Mouse (Mus musculus) forebrain, embryonic 11.5 days (tissue): ENCODE data around the gene Wnt5b. TPM values are rescaled to one million over a fixed set of nuclear protein-coding genes. Genes with fewer than 3 reads are reported as not detected.

Experiments used
- ATAC-seq: fragments of 200-750 bp; cut with Nextera tagmentation; replicated peaks from 2 replicates; pipeline ENCODE4 v1.8.0; 2017; ENCODE audit warnings: moderate TSS enrichment; ENCODE audit not compliant: low FRiP score
- DNase-seq: peaks from one replicate; pipeline ENCODE4 v3.0.0-alpha.2; 2017; ENCODE audit warnings: low spot score
- H3K27ac ChIP-seq: fragments of 300-500 bp; sonication (generic); 2 replicates; pipeline ENCODE4 v1.5.1; 2014; ENCODE audit warnings: low read depth, low read length
- H3K27me3 ChIP-seq: fragments of 300-500 bp; sonication (generic); 2 replicates; pipeline ENCODE4 v1.6.1; 2014; ENCODE audit warnings: mild to moderate bottlenecking, low read length, mixed read lengths; ENCODE audit not compliant: control insufficient read depth, insufficient read depth
- H3K36me3 ChIP-seq: fragments of 300-500 bp; sonication (generic); 2 replicates; pipeline ENCODE4 v1.6.1; 2014; ENCODE audit warnings: mild to moderate bottlenecking, low read length, moderate library complexity, mixed read lengths; ENCODE audit not compliant: control insufficient read depth, insufficient read depth
- H3K4me1 ChIP-seq: fragments of 300-500 bp; sonication (generic); replicated peaks from 2 replicates; pipeline ENCODE4 v1.6.1; 2014; ENCODE audit warnings: low read length, mixed read lengths; ENCODE audit not compliant: control insufficient read depth, insufficient read depth
- H3K4me2 ChIP-seq: fragments of 300-500 bp; sonication (generic); 2 replicates; pipeline ENCODE4 v1.6.1; 2014; ENCODE audit warnings: low read depth, mild to moderate bottlenecking, low read length, moderate library complexity, mixed read lengths; ENCODE audit not compliant: severe bottlenecking
- H3K4me3 ChIP-seq: fragments of 300-500 bp; sonication (generic); 2 replicates; pipeline ENCODE4 v1.5.1; 2014; ENCODE audit warnings: low read depth, low read length
- H3K9ac ChIP-seq: fragments of 300-500 bp; sonication (generic); 2 replicates; pipeline ENCODE4 v1.6.1; 2014; ENCODE audit warnings: low read length
- H3K9me3 ChIP-seq: fragments of 300-500 bp; sonication (generic); 2 replicates; pipeline ENCODE4 v1.6.1; 2016; ENCODE audit warnings: low read length, mixed read lengths; ENCODE audit not compliant: control insufficient read depth
- WGBS: fragments of 180-500 bp; shearing (Covaris S2); extraction: QIAGEN DNeasy Blood & Tissue Kit; methylation state at CpG from one replicate; pipeline ENCODE4 v1.1.7; 2014; 5-methylcytosine and 5-hydroxymethylcytosine counted together
- polyA plus RNA-seq: library from polyadenylated mRNA; unstranded; fragments of >200 nt; fragmentation: Nextera tagmentation; extraction: Ambion mirVana; gene quantifications from 2 replicates; pipeline ENCODE4 v1.2.1, GENCODE M21; 2014

The Wnt5b gene
- polyA plus RNA-seq, 1 experiment from 2014 or later = 14.5 TPM

GRCm38 (mm10) chr6:119386421-119386820 lies 157.7 kb downstream of the Wnt5b start:
- no peak overlapping the region for H3K9ac ChIP-seq
- H3K27me3 ChIP-seq = no peaks in the 10 kb centered on the region
- 96% methylated on average over 4 of the region's 4 CpGs for WGBS
- no peak for ATAC-seq
- DNase-seq = no peak
- H3K9me3 ChIP-seq = no peaks in the 10 kb centered on the region
- H3K36me3 ChIP-seq = no peaks in the 10 kb centered on the region
- peaks cover 4% of the 10 kb centered on the region; the same call in 1 of the 2 replicates for H3K4me1 ChIP-seq
- H3K4me2 ChIP-seq = no peak overlapping the region
- no peak overlapping the region for H3K4me3 ChIP-seq
- H3K27ac ChIP-seq = no peak overlapping the region

GRCm38 (mm10) chr6:119385668-119386067 lies 158.5 kb downstream of the Wnt5b start:
- DNase-seq = no peak
- H3K36me3 ChIP-seq = no peaks in the 10 kb centered on the region
- no peaks in the 10 kb centered on the region for H3K27me3 ChIP-seq
- 90% methylated on average over 1 of the region's 1 CpGs for WGBS
- H3K9me3 ChIP-seq = no peaks in the 10 kb centered on the region
- ATAC-seq = no peak
- no peak overlapping the region for H3K4me2 ChIP-seq
- no peak overlapping the region for H3K27ac ChIP-seq
- no peak overlapping the region for H3K4me3 ChIP-seq
- peaks cover 4% of the 10 kb centered on the region; the same call in 1 of the 2 replicates for H3K4me1 ChIP-seq
- H3K9ac ChIP-seq = no peak overlapping the region

Other genes with a start within 250 kb of the Wnt5b start
- gene Lrtm2, start 213.6 kb downstream of the Wnt5b start, polyA plus RNA-seq = 0.16 and 0.67 TPM in 2 replicates
- 19.9 and 20.6 TPM in 2 replicates for gene Adipor2, start 126.6 kb downstream of the Wnt5b start, polyA plus RNA-seq
- gene Fbxl14, start 64.7 kb downstream of the Wnt5b start, polyA plus RNA-seq = 5.6 and 6.3 TPM in 2 replicates